Comparison of ENCODE assay signal across 8 mouse cellular contexts in the genomic region with DNA sequence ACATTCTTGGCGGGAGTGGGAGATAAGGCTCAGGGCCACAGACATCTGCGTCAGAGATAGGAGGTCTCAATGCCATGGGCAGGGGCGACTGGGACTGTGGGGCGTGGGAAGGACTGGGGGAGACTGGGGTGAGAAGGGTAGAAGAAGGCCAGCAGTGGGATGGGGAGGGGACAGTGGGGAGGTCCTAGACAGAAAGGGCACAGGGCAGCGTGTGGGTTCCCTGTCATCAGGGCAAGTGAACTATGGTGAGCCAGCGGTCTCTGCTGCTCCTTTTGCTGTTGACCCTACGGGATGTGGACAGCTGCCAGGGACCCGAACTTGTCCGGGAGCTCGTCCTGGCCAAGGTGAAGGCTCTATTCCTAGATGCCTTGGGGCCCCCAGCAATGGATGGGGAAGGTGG. TPM values are rescaled to one million over a fixed set of nuclear protein-coding genes. Genes with fewer than 3 reads are reported as not detected.
A peak's percentile ranks its signal among the peaks of the same experiment; 100 is the strongest.
DNase-seq lines count a peak whose midpoint lies in the region; ATAC-seq and TF ChIP-seq lines count a peak whose summit lies in the region.

Gene Inha, plus strand, starts transcription at position 72 of the 400 bp plus-strand sequence.

- TF ChIP-seq CTCF in liver, postnatal 0 days (IDR thresholded peaks at IDR 0.05; ENCODE audit: low read depth): no peak

- intact Hi-C loops in gastrocnemius, postnatal 14 days (cut with DNase I; ENCODE audit: low total_unique reads): no loop called here

- peak within 1 kb of the TSS; percentile 93 for H3K9ac ChIP-seq in neural tube, embryonic 11.5 days (ENCODE audit: low read length)
- peak within 1 kb of the TSS; percentile 90 for H3K9ac ChIP-seq in hindbrain, embryonic 15.5 days
- H3K9ac ChIP-seq in liver, postnatal 0 days (replicated peaks): peak within 1 kb of the TSS; percentile 59

- no peak for ATAC-seq in neural tube, embryonic 11.5 days (ENCODE audit: insufficient read depth, low FRiP score, low TSS enrichment)
- no peak for ATAC-seq in hindbrain, embryonic 15.5 days (ENCODE audit: low FRiP score, low read depth)
- ATAC-seq in liver, postnatal 0 days: no peak

- DNase-seq in frontal cortex, adult 2 months (ENCODE audit: extremely low spot score in 1 of 2, low spot score in 1 of 2): no peak
- no peak for DNase-seq in frontal cortex, postnatal 10 days (ENCODE audit: low spot score in 2 of 2)
- no peak for DNase-seq in neural tube, embryonic 11.5 days (ENCODE audit: low spot score)
- DNase-seq in neural tube, embryonic 10.5 days (ENCODE audit: extremely low spot score, low spot score): no peak
- DNase-seq in liver, postnatal 0 days: no peak
- DNase-seq in spleen, postnatal 14 days (ENCODE audit: low spot score in 2 of 2): no peak
- no peak for DNase-seq in gastrocnemius, postnatal 14 days

- H3K36me3 ChIP-seq in neural tube, embryonic 11.5 days (ENCODE audit: control insufficient read depth, insufficient read depth, low read length): peaks cover 3% of the 10 kb centered on the region; the same call in 1 of the 2 replicates
- 0 out of 2 replicates have a peak, but pooled peaks cover 1% of the 10 kb centered on the region for H3K36me3 ChIP-seq in hindbrain, embryonic 15.5 days
- H3K36me3 ChIP-seq in liver, postnatal 0 days (replicated peaks; ENCODE audit: insufficient read depth, low read length): no peaks in the 10 kb centered on the region

- no peaks in the 10 kb centered on the region for H3K9me3 ChIP-seq in neural tube, embryonic 11.5 days (ENCODE audit: control insufficient read depth, low read length)
- no peaks in the 10 kb centered on the region for H3K9me3 ChIP-seq in hindbrain, embryonic 15.5 days
- H3K9me3 ChIP-seq in liver, postnatal 0 days (ENCODE audit: low read length): no peaks in the 10 kb centered on the region

- peak within 1 kb of the TSS; percentile 96 for H3K4me2 ChIP-seq in neural tube, embryonic 11.5 days (ENCODE audit: low read depth)
- H3K4me2 ChIP-seq in hindbrain, embryonic 15.5 days: peak within 1 kb of the TSS; percentile 89
- H3K4me2 ChIP-seq in liver, postnatal 0 days (ENCODE audit: low read depth, low read length): peak within 1 kb of the TSS; percentile 74

- peaks cover 2% of the 10 kb centered on the region; the same call in 1 of the 2 replicates for H3K27me3 ChIP-seq in neural tube, embryonic 11.5 days (ENCODE audit: control insufficient read depth, insufficient read depth, low read length)
- peaks cover 17% of the 10 kb centered on the region; the same call in 1 of the 2 replicates for H3K27me3 ChIP-seq in hindbrain, embryonic 15.5 days
- H3K27me3 ChIP-seq in liver, postnatal 0 days (ENCODE audit: insufficient read depth, low read length): peaks cover 43% of the 10 kb centered on the region

- peak within 1 kb of the TSS; percentile 87 for H3K4me3 ChIP-seq in neural tube, embryonic 11.5 days (ENCODE audit: low read depth, low read length)
- H3K4me3 ChIP-seq in hindbrain, embryonic 15.5 days: peak within 1 kb of the TSS; percentile 65
- peak within 1 kb of the TSS; percentile 54 for H3K4me3 ChIP-seq in liver, postnatal 0 days (ENCODE audit: low read depth, low read length)

- WGBS in neural tube, embryonic 11.5 days: 80% methylated on average over 10 of the region's 10 CpGs
- WGBS in hindbrain, embryonic 15.5 days: 72% methylated on average over 10 of the region's 10 CpGs
- 53% methylated on average over 10 of the region's 10 CpGs for WGBS in liver, postnatal 0 days (ENCODE audit: insufficient replicate concordance)

- 0 out of 2 replicates have a peak, but pooled peaks cover 3% of the 10 kb centered on the region for H3K4me1 ChIP-seq in neural tube, embryonic 11.5 days (ENCODE audit: control insufficient read depth, insufficient read depth, low read length)
- H3K4me1 ChIP-seq in hindbrain, embryonic 15.5 days (replicated peaks): peaks cover 35% of the 10 kb centered on the region
- H3K4me1 ChIP-seq in liver, postnatal 0 days (ENCODE audit: insufficient read depth): peaks cover 4% of the 10 kb centered on the region; the same call in 1 of the 2 replicates

- H3K27ac ChIP-seq in neural tube, embryonic 11.5 days (ENCODE audit: low read depth, low read length): peak within 1 kb of the TSS; percentile 83
- H3K27ac ChIP-seq in hindbrain, embryonic 15.5 days (replicated peaks): peak within 1 kb of the TSS; percentile 94
- peak within 1 kb of the TSS; percentile 75 for H3K27ac ChIP-seq in liver, postnatal 0 days (ENCODE audit: low read depth)

- no peak for TF ChIP-seq EP300 in liver, postnatal 0 days (IDR thresholded peaks at IDR 0.05; ENCODE audit: low read depth)

RNA-seq across cellular contexts. Expression of gene Inha, which starts in this region (rescaled TPM):
- 80.9 and 92.8 TPM in 2 replicates for polyA plus RNA-seq in frontal cortex, adult 2 months (2012; rRNA removed)
- polyA plus RNA-seq in neural tube, embryonic 11.5 days (2014; fragmentation: Nextera tagmentation; extraction: Ambion mirVana): 2.3 and 2.6 TPM in 2 replicates
- 17.4 and 22.4 TPM in 2 replicates for polyA plus RNA-seq in hindbrain, embryonic 15.5 days (2015; fragmentation: Nextera tagmentation; extraction: Ambion mirVana)
- polyA plus RNA-seq in liver, postnatal 0 days (2015; fragmentation: Nextera tagmentation; extraction: Ambion mirVana): 0.33 and 0.36 TPM in 2 replicates
- 1 to 10 TPM; 6.5 to 7.7 TPM for total RNA-seq in gastrocnemius, postnatal 14 days (2021)
